Mouse (Mus musculus) gastrocnemius, postnatal 4 days (tissue): Measurements from ENCODE around the gene Traf2. TPM values are rescaled to one million over a fixed set of nuclear protein-coding genes. Genes with fewer than 3 reads are reported as not detected.
A peak's percentile ranks its signal among the peaks of the same experiment; 100 is the strongest.

Source experiments
- DNase-seq, 2 experiments: peaks; one replicate each; pipeline ENCODE4 v3.0.0; 2021 to 2022; ENCODE audit warnings: low spot score in 2 of 2, mixed read lengths in 2 of 2
- long read RNA-seq, 2 experiments: library from polyadenylated mRNA; stranded (forward); transcript quantifications; one replicate each; pipeline ENCODE4 v2.0.0; 2021
- total RNA-seq, 2 experiments: library from RNA; stranded (reverse); gene quantifications; 2 replicates each; pipeline ENCODE4 v1.2.3; 2021

The Traf2 gene
- 10 to 100 TPM; 15.7 to 16.5 TPM for total RNA-seq
- long read RNA-seq, experiment 1, transcript Traf2-202 (11 exons, 2,151 nt) = minor isoform, 6 of 38 reads
- long read RNA-seq, experiment 1, transcript Traf2-201 (11 exons, 3,044 nt) = major isoform, 19 of 38 reads
- long read RNA-seq, experiment 1, partial matches to known transcripts = 7 of 38 reads
- long read RNA-seq, experiment 1, other reads (novel, unspliced or antisense) = 6 of 38 reads
- long read RNA-seq, experiment 2, transcript Traf2-201 (11 exons, 3,044 nt) = major isoform, 20 of 37 reads
- long read RNA-seq, experiment 2, partial matches to known transcripts = 6 of 37 reads
- long read RNA-seq, experiment 2, other reads (novel, unspliced or antisense) = 9 of 37 reads

- peak; percentile 96 to 99 for DNase-seq
Measured at GRCm38 (mm10) chr2:25546811-25547491, at the start of gene Traf2. Gene Traf2 (minus strand): TSS chr2:25546940.

- DNase-seq = no peak
Measured at GRCm38 (mm10) chr2:25591863-25592262, 45.1 kb upstream of the Traf2 start.

GRCm38 (mm10) chr2:25588227-25588907 is 41.6 kb upstream of the Traf2 start:
- no peak for DNase-seq

- DNase-seq = no peak
Measured at GRCm38 (mm10) chr2:25587290-25587689, 40.5 kb upstream of the Traf2 start.

- DNase-seq = peak in 1 of 2 experiments; percentile 14
Measured at GRCm38 (mm10) chr2:25585601-25586000, 38.9 kb upstream of the Traf2 start.

- DNase-seq = no peak
Measured at GRCm38 (mm10) chr2:25584856-25585255, 38.1 kb upstream of the Traf2 start.

- DNase-seq = no peak
Measured at GRCm38 (mm10) chr2:25584152-25584551, 37.4 kb upstream of the Traf2 start.

- no peak for DNase-seq
Measured at GRCm38 (mm10) chr2:25583571-25583970, 36.8 kb upstream of the Traf2 start.

- DNase-seq = no peak
Measured at GRCm38 (mm10) chr2:25583120-25583481, 36.4 kb upstream of the Traf2 start.

GRCm38 (mm10) chr2:25582466-25583119 is 35.9 kb upstream of the Traf2 start:
- DNase-seq = no peak

GRCm38 (mm10) chr2:25581901-25582301 is 35.2 kb upstream of the Traf2 start:
- DNase-seq = no peak

- DNase-seq = no peak
Measured at GRCm38 (mm10) chr2:25581294-25581864, 34.6 kb upstream of the Traf2 start, which contains the start of gene Ajm1. Gene Ajm1 (minus strand): TSS chr2:25581757.

GRCm38 (mm10) chr2:25580621-25581101 is 33.9 kb upstream of the Traf2 start:
- no peak for DNase-seq

GRCm38 (mm10) chr2:25579737-25580460 is 33.2 kb upstream of the Traf2 start:
- no peak for DNase-seq

- DNase-seq = no peak
Measured at GRCm38 (mm10) chr2:25578796-25579736, 32.3 kb upstream of the Traf2 start.

- DNase-seq = no peak
Measured at GRCm38 (mm10) chr2:25577951-25578795, 31.4 kb upstream of the Traf2 start.

GRCm38 (mm10) chr2:25576965-25577891 is 30.5 kb upstream of the Traf2 start:
- DNase-seq = no peak
